Mouse (Mus musculus): ENCODE measurements around the gene Gab2.

The Gab2 gene

DNA sequence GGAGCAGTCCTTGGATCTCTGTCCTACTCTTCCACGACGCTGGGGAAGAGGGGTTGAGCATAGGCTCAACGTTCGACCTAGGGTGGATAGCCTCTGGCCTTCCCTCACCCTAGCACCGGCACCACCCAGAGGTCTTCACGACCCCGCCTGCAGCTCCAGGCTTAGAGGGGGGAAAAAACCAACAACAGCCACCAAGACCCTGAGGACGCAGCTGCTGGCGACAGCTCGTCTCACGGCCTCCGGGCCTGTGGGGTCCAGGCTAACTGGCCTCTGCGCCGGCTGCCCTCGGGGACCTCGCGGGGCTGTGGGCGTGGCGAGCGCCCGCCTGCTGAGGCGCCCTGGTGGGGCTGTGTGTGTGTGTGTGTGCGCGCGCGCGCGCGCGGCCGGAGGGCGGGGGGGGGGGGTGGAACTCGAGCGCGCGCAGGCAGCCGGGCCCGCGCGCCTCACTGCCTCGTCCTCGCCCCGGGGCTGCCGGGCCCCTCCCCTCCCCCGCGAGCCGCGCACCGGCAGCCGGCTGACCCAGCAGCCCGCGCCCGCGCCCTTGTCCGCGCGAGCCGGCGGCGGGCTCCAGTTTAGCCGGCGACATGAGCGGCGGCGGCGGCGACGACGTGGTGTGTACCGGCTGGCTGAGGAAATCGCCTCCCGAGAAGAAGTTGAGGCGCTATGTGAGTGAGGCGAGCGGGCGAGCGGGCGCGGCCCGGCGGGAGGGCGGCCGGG lies at the start of gene Gab2:
Gab2 (plus strand) TSS at position 345 of the 717 bp plus-strand sequence.
- peak; percentile 74 to 80 for DNase-seq

DNA sequence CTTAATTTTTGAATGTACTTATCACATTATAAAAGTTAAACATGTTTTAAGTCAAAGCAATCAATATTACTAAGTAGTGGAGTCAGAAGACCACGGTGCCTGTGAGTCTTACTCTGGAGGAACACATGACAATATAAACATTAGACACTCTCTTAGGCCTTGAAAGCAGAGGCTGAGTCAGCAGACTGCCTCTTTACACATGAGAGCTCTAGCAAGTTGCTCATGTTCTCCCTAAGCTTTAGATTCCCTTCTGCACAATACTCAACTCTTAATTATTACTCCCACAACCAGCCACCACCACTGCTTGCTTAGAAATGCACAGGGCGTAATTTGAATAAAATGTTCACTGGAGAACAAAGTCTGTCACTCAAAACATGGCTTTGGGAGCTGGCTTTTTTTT lies 49.0 kb upstream of the Gab2 start:
- no peak for DNase-seq

DNA sequence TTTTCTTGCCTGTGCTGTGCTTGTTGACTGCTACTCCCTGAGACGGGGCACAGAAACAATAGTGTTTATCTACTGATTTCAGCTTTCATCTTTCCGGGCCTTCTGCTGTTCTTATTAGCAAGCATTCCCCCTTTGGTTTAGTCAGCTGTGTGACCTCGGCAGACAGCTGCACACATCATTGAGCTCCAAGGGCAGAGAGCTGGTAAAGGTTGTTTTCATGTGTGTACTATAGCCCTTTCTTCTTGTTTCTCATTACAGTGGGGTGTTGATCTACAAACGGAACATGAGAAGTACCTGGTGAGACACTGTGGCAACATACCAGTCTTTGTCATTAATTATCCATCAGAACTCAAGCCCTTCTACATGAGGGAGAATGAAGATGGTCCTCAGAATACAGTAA lies 41.7 kb upstream of the Gab2 start:
- DNase-seq: no peak

DNA sequence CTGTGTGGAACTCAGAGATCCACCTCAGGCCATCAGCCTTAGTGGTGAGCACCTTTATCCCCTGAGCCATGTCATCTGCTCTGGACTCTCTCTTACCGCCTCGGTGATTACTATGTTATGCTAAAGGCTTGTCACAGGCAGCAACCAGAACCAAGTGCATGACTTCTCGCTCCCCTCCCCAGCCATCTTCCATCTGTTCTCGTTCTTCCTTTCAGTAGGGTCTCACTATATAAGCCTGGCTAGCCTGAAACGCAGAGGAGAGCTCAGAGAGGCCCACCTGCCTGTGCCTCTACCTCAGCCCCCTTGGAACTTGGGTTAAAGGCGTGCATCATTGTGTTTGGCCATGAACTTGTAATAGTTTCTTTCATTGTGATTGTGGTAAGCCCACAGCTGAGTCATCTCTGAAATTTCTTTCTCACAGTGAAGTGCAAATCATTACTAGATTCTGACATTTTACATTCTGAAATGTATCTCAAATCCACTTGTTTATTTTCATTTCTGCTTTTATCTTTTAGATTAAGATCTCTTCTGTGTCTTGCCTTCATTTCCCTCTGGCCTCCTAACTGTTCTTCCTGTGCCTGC lies 39.4 kb upstream of the Gab2 start:
- no peak for DNase-seq

DNA sequence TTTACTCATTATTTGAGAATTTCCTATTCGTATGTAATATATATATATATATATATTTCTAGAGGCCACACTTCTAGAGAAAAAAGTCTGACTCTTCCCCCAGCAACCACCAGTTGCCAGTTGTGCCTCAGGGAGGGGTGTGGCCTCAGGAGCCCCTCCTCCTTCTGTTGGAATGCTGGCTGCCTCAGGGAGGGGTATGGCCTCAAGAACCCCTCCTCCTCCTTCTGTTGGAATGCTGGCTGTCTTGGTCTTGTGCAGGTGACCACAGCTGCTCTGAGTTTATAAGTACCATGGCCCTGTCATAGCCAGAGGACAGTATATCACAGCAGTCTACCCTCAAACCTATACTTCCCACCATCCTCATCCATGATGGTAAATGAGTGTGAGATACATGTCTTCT lies 38.4 kb upstream of the Gab2 start:
- DNase-seq: no peak

- no peak for DNase-seq
Observed at GRCm38 (mm10) chr7:97060966-97061365, 20.4 kb upstream of the Gab2 start.

DNA sequence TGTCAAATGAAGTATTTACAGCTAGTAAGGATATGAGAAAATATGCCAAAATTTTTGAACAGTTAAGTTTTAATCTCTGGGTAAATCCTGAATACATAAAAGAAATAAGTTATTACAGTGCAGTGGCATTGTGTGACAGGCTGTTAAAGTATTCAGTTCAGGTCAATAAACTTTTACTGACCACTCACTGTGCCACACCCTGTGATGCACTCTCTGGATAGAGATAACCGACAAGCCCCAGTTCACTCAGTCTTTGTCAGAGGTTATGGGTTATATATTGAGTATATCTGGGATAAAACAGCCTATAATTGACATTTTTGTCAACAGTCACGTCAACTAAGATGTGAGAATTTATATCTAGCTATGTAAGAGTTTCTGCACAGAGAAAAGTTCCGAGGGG lies 9.9 kb upstream of the Gab2 start:
- DNase-seq: no peak

DNA sequence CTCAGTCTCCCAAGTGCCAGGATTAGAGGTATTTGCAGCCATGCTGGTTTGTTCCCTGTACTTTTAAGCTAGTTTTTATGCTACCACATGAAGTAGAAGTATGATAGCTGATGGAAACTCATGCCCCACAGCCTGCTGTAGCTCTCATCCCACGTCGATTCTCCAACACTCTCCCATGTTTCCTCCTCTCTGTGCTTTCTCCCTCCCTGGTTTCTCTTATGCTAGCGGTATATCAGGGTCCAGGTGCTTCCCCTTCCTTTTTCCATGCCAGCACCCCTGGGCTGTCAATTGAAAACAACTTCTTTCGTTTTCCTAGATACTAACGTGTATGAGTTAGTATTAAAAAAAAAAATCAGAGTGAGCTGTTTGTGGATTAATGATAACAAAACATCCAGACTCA lies 9.3 kb upstream of the Gab2 start:
- DNase-seq: no peak

- DNase-seq: no peak
Observed at GRCm38 (mm10) chr7:97074974-97075373, 6.4 kb upstream of the Gab2 start.

GRCm38 (mm10) chr7:97076977-97077376 lies 4.4 kb upstream of the Gab2 start:
- DNase-seq: no peak

GRCm38 (mm10) chr7:97078685-97079084 lies 2.7 kb upstream of the Gab2 start:
- DNase-seq: peak; percentile 7 to 20

GRCm38 (mm10) chr7:97079145-97079544 lies 2.2 kb upstream of the Gab2 start:
- DNase-seq: peak; percentile 68 to 79

- no peak for DNase-seq
Observed at GRCm38 (mm10) chr7:97079651-97080365, 1.6 kb upstream of the Gab2 start.

DNA sequence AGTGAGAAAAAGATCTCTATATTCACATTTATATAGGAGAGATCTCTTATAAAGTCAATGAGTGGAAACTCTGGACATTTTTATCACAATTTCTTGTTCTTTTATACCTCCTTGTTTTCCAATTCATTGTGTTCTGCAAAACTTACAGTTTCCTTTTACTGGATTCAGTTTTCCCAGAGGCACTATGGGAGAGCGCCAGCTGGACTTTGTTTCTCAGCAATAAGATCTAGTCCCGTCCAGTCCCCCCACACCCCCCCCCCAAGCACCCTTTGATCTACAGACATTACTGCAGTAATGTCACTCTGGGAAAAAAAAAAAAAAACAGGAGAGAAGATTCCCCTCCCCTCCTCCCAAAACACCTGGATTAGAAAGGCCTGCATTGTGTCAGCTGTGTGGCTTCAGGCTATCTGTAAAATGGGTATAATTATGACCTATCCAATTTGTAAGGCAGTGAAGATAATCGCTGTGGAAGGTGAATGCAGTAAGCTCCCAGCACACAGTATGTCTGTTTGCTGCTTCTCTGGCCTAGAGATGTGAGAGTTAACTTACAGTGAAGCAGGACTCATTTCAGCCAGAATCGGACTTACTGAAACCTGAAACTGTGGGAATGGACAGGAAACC lies 655 bp upstream of the Gab2 start:
- no peak for DNase-seq

DNA sequence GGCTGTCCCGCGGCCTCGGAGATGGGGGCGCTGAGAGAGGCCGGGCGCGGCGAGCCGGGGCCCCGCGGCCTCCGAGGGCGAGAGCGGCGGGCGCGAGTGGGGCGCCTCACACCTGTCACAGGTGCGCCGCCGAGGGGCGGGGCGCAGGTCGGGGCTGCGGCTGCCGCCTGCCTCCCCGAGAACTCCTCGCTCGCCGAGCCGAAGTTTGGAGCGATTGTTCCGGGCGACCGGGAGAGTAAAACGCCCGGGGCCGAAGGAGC lies 503 bp downstream of the Gab2 start:
- no peak for DNase-seq

DNA sequence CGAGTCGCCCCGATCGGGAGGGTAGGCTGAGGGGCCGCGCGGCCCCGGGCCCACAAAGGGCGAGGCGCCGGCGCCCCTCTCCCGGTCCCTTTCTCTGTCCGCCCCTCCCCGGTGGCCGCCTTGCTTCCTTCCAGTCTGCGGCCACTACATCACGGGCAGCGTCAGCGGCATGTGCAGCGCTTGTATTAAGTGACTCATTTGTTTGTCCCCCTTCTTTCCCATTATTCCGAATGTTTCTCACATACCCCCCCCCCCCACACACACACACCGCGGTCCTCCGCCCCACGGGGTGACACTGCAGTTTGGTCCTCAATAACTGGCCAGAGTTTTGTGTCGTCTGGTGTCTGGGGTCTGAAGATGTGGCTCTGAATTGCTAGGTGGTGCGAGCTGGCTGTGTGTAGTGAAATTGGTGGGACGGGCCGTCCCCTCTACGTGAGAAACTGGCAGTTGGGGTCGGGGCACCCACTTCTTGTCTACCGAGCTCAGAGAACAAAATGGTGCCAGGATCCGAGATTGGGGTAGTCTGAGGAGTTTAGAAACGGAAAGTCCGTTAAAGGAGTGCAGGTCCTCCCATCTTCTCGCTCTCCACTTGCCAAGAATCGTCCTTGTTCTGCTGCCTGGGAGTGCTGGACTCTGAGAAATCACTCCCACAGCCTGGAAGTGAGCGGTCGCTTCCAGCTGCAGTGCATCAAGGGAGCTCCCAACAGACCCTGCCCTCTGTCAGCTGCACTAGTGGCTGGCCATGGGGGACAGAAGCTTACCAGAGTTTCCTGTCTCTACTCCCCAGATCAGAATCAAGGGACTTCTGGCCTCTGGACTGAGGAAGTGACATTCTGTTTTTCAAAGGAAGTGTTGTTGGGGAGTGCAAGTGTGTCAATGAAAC lies 1.1 kb downstream of the Gab2 start:
- peak; percentile 58 to 62 for DNase-seq

DNA sequence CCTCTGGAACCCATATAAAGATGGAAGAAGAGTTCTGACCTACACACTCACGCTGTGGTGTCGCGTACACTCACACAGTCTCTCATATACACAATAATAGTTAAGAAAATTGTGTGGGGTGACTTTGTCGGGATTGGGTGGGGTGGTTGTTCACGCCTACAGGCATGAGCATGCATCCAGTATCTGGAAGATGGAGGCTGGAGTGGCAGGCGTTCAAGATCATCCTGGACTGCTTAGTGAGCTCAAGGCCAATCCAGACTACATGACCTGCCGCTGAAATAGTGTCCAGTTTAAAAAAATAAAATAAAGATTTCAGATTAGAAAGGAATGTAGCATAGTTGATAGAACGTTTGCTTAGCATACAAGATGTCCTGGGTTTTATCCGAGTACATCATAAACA lies 2.2 kb downstream of the Gab2 start:
- no peak for DNase-seq

GRCm38 (mm10) chr7:97084181-97084580 lies 2.8 kb downstream of the Gab2 start:
- DNase-seq: no peak

GRCm38 (mm10) chr7:97085291-97085690 lies 3.9 kb downstream of the Gab2 start:
- peak; percentile 43 to 70 for DNase-seq

- no peak for DNase-seq
Observed at GRCm38 (mm10) chr7:97094241-97094640, 12.9 kb downstream of the Gab2 start.

DNA sequence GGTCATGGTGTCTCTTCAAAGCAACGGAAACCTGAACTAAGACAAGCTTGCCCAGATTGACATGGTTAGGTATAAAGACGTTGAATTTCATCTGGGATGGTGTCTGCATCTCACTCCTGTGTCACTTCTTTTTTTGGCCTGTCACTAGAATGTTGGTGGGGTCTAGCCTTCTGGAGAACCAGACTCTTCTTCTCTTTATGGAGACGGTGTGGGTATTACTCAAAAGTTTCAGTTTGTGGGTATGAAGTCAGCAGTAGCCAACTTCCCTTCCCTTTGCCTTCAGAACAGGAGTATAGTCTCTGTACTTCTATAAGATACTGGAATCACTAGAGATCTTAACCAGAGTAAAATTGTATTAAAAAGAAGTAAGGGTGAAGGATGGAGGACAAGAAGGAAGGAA lies 26.7 kb downstream of the Gab2 start:
- DNase-seq: no peak

- no peak for DNase-seq
Observed at GRCm38 (mm10) chr7:97128949-97129348, 47.6 kb downstream of the Gab2 start.

- DNase-seq: no peak
Observed at GRCm38 (mm10) chr7:97136453-97136852, 55.1 kb downstream of the Gab2 start.
